Mouse (Mus musculus): ENCODE results near the gene Zfyve27.

The Zfyve27 gene

GRCm38 (mm10) chr19:42240881-42241280 lies 77.1 kb downstream of the Zfyve27 start:
- no peak for DNase-seq

GRCm38 (mm10) chr19:42243401-42243800 lies 79.7 kb downstream of the Zfyve27 start:
- DNase-seq: no peak

Measured in cerebellum, postnatal 25 days (tissue).